Mouse (Mus musculus) MEL (cell line): ENCODE data around the gene Btg3. TPM values are rescaled to one million over a fixed set of nuclear protein-coding genes. Genes with fewer than 3 reads are reported as not detected.

Experiments used
- DNase-seq: peaks from one replicate; pipeline ENCODE4 v3.0.0; 2011; ENCODE audit warnings: low read depth, low spot score
- H3K27ac ChIP-seq: 2 replicates; pipeline ENCODE4 v1.5.1; 2012; ENCODE audit warnings: low read depth, mild to moderate bottlenecking, control low read depth, low read length, moderate library complexity; ENCODE audit not compliant: control insufficient read depth
- H3K27me3 ChIP-seq, 2 experiments: fragments of 150-350 bp in 1 of 2; sonication (generic) in 1 of 2; 2 replicates each; pipeline ENCODE4 v1.6.1; 2012; ENCODE audit warnings: low read length in 2 of 2, mild to moderate bottlenecking in 2 of 2, improper control_type of control experiment in 1 of 2, moderate library complexity in 1 of 2; ENCODE audit not compliant: insufficient read depth in 2 of 2, control insufficient read depth in 1 of 2
- H3K36me3 ChIP-seq, 2 experiments: 2 replicates each; pipeline ENCODE4 v1.6.1; 2012 to 2014; ENCODE audit warnings: low read length in 2 of 2, improper control_type of control experiment in 1 of 2, inconsistent platforms in 1 of 2, mild to moderate bottlenecking in 1 of 2; ENCODE audit not compliant: insufficient read depth in 2 of 2, control insufficient read depth in 1 of 2
- H3K4me1 ChIP-seq, 2 experiments: fragments of 150-350 bp in 1 of 2; sonication (generic) in 1 of 2; 2 replicates each; pipeline ENCODE4 v1.6.1; 2012; ENCODE audit warnings: low read length in 2 of 2, improper control_type of control experiment in 1 of 2, mild to moderate bottlenecking in 1 of 2; ENCODE audit not compliant: insufficient read depth in 2 of 2, control insufficient read depth in 1 of 2
- H3K4me3 ChIP-seq, 2 experiments: fragments of 150-350 bp in 1 of 2; sonication (generic) in 1 of 2; 2 replicates each; pipeline ENCODE4 v1.5.1; 2012; ENCODE audit warnings: low read depth in 2 of 2, low read length in 2 of 2, mild to moderate bottlenecking in 2 of 2, moderate library complexity in 2 of 2, control low read depth in 1 of 2, improper control_type of control experiment in 1 of 2; ENCODE audit not compliant: control insufficient read depth in 1 of 2, insufficient read depth in 1 of 2
- H3K79me2 ChIP-seq: 2 replicates; pipeline ENCODE4 v1.6.1; 2012; ENCODE audit warnings: mild to moderate bottlenecking, low read length, moderate library complexity; ENCODE audit not compliant: control insufficient read depth, poor library complexity, insufficient read depth
- H3K9ac ChIP-seq: 2 replicates; pipeline ENCODE4 v1.6.1; 2012; ENCODE audit warnings: low read depth, mild to moderate bottlenecking, control low read depth, low read length, moderate library complexity; ENCODE audit not compliant: control insufficient read depth, poor library complexity, severe bottlenecking
- H3K9me3 ChIP-seq: fragments of 150-350 bp; sonication (generic); replicated peaks from 2 replicates; pipeline ENCODE4 v1.6.1; 2012; ENCODE audit warnings: mild to moderate bottlenecking, low read length, improper control_type of control experiment, moderate library complexity; ENCODE audit not compliant: insufficient read depth
- BHLHE40 ChIP-seq: IDR thresholded peaks from 2 replicates; pipeline ENCODE4 v1.6.1; 2012; ENCODE audit warnings: low read depth, mild to moderate bottlenecking, inconsistent platforms, low read length, improper control_type of control experiment, borderline replicate concordance
- CHD1 ChIP-seq: IDR thresholded peaks from 2 replicates; pipeline ENCODE4 v1.6.1; 2012; ENCODE audit warnings: low read depth, mild to moderate bottlenecking, inconsistent platforms, low read length, improper control_type of control experiment
- CHD2 ChIP-seq: IDR thresholded peaks from 2 replicates; pipeline ENCODE4 v1.6.1; 2011; ENCODE audit warnings: low read length, improper control_type of control experiment
- E2F4 ChIP-seq: IDR thresholded peaks from 2 replicates; pipeline ENCODE4 v1.6.1; 2011; ENCODE audit warnings: low read depth, low read length, improper control_type of control experiment, borderline replicate concordance
- ELF1 ChIP-seq: IDR thresholded peaks from 2 replicates; pipeline ENCODE4 v1.6.1; 2014; ENCODE audit warnings: low read depth, mild to moderate bottlenecking, inconsistent platforms, low read length, improper control_type of control experiment, moderate library complexity
- EP300 ChIP-seq, 2 experiments: IDR thresholded peaks; 2 replicates each; pipeline ENCODE4 v1.6.1; 2011; ENCODE audit warnings: improper control_type of control experiment in 2 of 2, low read length in 2 of 2, low read depth in 1 of 2, mild to moderate bottlenecking in 1 of 2
- ETS1 ChIP-seq: IDR thresholded peaks from 2 replicates; pipeline ENCODE4 v1.6.1; 2012; ENCODE audit warnings: low read depth, mild to moderate bottlenecking, inconsistent platforms, low read length, improper control_type of control experiment, moderate library complexity
- GABPA ChIP-seq: IDR thresholded peaks from 2 replicates; pipeline ENCODE4 v1.6.1; 2012; ENCODE audit warnings: low read depth, mild to moderate bottlenecking, inconsistent platforms, low read length, improper control_type of control experiment, moderate library complexity
- GATA1 ChIP-seq: IDR thresholded peaks from 2 replicates; pipeline ENCODE4 v1.6.1; 2011; ENCODE audit warnings: low read depth, low read length, improper control_type of control experiment
- JUND ChIP-seq: IDR thresholded peaks from 2 replicates; pipeline ENCODE4 v1.6.1; 2011; ENCODE audit warnings: low read depth, mild to moderate bottlenecking, improper control_type of control experiment, low read length
- MAFK ChIP-seq: IDR thresholded peaks from 2 replicates; pipeline ENCODE4 v1.6.1; 2011; ENCODE audit warnings: low read depth, mild to moderate bottlenecking, low read length, improper control_type of control experiment, borderline replicate concordance
- MAZ ChIP-seq: IDR thresholded peaks from 2 replicates; pipeline ENCODE4 v1.6.1; 2012; ENCODE audit warnings: low read depth, mild to moderate bottlenecking, inconsistent platforms, low read length, improper control_type of control experiment
- MXI1 ChIP-seq: IDR thresholded peaks from 2 replicates; pipeline ENCODE4 v1.6.1; 2011; ENCODE audit warnings: mild to moderate bottlenecking, low read depth, low read length, improper control_type of control experiment
- MYB ChIP-seq: IDR thresholded peaks from 2 replicates; pipeline ENCODE4 v1.6.1; 2011; ENCODE audit warnings: mild to moderate bottlenecking, low read depth, low read length, improper control_type of control experiment
- MYC ChIP-seq: IDR thresholded peaks from 2 replicates; pipeline ENCODE4 v1.6.1; 2011; ENCODE audit warnings: low read depth, mild to moderate bottlenecking, low read length, improper control_type of control experiment, moderate library complexity
- POLR2A ChIP-seq, 2 experiments: IDR thresholded peaks; 2 replicates each; pipeline ENCODE4 v1.6.1; 2011 to 2012; ENCODE audit warnings: low read length in 2 of 2, mild to moderate bottlenecking in 2 of 2, control low read depth in 1 of 2, improper control_type of control experiment in 1 of 2, low read depth in 1 of 2, moderate library complexity in 1 of 2; ENCODE audit not compliant: control insufficient read depth in 1 of 2, insufficient read depth in 1 of 2, poor library complexity in 1 of 2
- RAD21 ChIP-seq: IDR thresholded peaks from 2 replicates; pipeline ENCODE4 v1.6.1; 2011; ENCODE audit warnings: mild to moderate bottlenecking, low read depth, low read length, improper control_type of control experiment
- RCOR1 ChIP-seq: IDR thresholded peaks from 2 replicates; pipeline ENCODE4 v1.6.1; 2012; ENCODE audit warnings: low read depth, mild to moderate bottlenecking, inconsistent platforms, low read length, improper control_type of control experiment
- SIN3A ChIP-seq: IDR thresholded peaks from 2 replicates; pipeline ENCODE4 v1.6.1; 2012; ENCODE audit warnings: low read length, improper control_type of control experiment, inconsistent platforms
- TBP ChIP-seq: IDR thresholded peaks from 2 replicates; pipeline ENCODE4 v1.8.0; 2011; ENCODE audit warnings: low read depth, low read length, improper control_type of control experiment
- TCF12 ChIP-seq: IDR thresholded peaks from 2 replicates; pipeline ENCODE4 v1.6.1; 2014; ENCODE audit warnings: low read depth, mild to moderate bottlenecking, inconsistent platforms, low read length, improper control_type of control experiment, moderate library complexity
- USF1 ChIP-seq: IDR thresholded peaks from 2 replicates; pipeline ENCODE4 v1.6.1; 2014; ENCODE audit warnings: low read depth, mild to moderate bottlenecking, inconsistent platforms, low read length, improper control_type of control experiment, moderate library complexity
- USF2 ChIP-seq, 2 experiments: IDR thresholded peaks; 2 replicates each; pipeline ENCODE4 v1.6.1; 2011 to 2012; ENCODE audit warnings: improper control_type of control experiment in 2 of 2, low read length in 2 of 2, borderline replicate concordance in 1 of 2, inconsistent platforms in 1 of 2, low read depth in 1 of 2, mild to moderate bottlenecking in 1 of 2; ENCODE audit not compliant: insufficient read depth in 1 of 2
- ZC3H11A ChIP-seq: IDR thresholded peaks from 2 replicates; pipeline ENCODE4 v1.6.1; 2012; ENCODE audit warnings: low read depth, mild to moderate bottlenecking, inconsistent platforms, low read length, improper control_type of control experiment
- ZNF384 ChIP-seq: IDR thresholded peaks from 2 replicates; pipeline ENCODE4 v1.6.1; 2012; ENCODE audit warnings: low read depth, mild to moderate bottlenecking, inconsistent platforms, low read length, improper control_type of control experiment
- polyA plus RNA-seq, 2 experiments: library from polyadenylated mRNA; stranded (reverse) in 1 of 2; unstranded in 1 of 2; fragments of >175 nt in 1 of 2; fragments of >200 nt in 1 of 2; gene quantifications; 2 replicates each; pipeline versions ENCODE4 v1.2.1 to v1.2.4; 2012; ENCODE audit warnings: low replicate concordance in 2 of 2, low read depth in 1 of 2; ENCODE audit not compliant: insufficient read length in 2 of 2, insufficient read depth in 1 of 2, missing spikeins in 1 of 2
- total RNA-seq: library from RNA; depleted of rRNA; stranded (reverse); fragments of 300-350 nt; gene quantifications from 2 replicates; pipeline ENCODE4 v1.2.3, GENCODE M21; 2012

The Btg3 gene
- total and polyA plus RNA-seq, 3 experiments = 8.5 to 17.5 TPM; not detected in 1

DNA sequence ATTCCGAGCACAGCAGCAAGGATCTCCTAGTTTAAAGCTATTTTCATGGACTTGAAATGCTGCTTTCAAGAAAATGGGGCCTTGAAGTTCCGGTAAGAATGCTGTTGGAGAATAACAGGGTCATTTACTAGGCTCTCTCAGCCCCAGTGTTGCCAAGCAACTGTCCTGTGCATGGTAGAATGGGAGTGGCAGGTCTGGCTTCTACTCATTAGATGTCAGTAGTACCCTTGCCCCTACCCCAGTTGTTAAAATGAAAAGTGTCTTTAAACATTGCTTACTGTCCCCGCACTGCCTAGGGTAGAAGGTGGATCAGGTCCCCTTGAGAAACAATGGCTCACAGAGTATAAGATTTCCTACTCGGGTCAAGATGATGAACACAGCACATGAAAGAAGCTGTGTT is 35.6 kb downstream of the Btg3 start:
- no peaks in the 10 kb centered on the region for H3K27me3 ChIP-seq
- DNase-seq = no peak
- H3K27ac ChIP-seq = no peak overlapping the region
- H3K9ac ChIP-seq = no peak overlapping the region
- TF ChIP-seq ELF1 (no peak), RAD21 (no peak), CHD2 (no peak), ETS1 (no peak), BHLHE40 (no peak), TCF12 (no peak), MAZ (no peak), MYB (no peak), ZC3H11A (no peak), USF2 (IDR thresholded peaks at IDR 0.05; ENCODE audit: borderline replicate concordance in 1 of 2, insufficient read depth in 1 of 2, low read depth in 1 of 2, low read length in 2 of 2) (no peak), CHD1 (no peak), GABPA (no peak), MYC (no peak), MXI1 (no peak), GATA1 (no peak), E2F4 (no peak)
- TF ChIP-seq, all 39 proteins: peak for 0
- H3K79me2 ChIP-seq = no peaks in the 10 kb centered on the region
- no peaks in the 10 kb centered on the region for H3K9me3 ChIP-seq
- no peak overlapping the region for H3K4me3 ChIP-seq
- H3K4me1 ChIP-seq = no peaks in the 10 kb centered on the region
- no peaks in the 10 kb centered on the region; a peak in 1 of 4 replicates for H3K36me3 ChIP-seq

DNA sequence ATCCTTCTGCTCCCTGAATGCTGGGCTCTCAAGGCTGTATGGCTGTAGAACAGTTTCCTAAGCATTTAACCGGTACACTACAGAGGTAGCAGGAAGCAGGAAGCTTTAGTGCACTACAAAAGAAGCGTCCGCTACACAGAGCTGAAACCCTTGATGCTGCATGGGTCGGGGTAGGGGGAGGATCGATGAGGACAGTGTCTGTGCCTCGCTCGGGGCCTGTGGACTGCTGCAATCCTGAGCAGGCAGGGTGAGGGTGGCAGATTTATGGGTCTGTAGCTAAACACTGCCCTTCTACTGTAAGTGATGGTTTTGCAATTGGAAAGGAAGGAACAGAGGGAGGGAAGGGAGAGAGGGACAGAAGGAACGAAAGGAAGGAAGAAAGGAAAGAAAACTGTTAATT is 39.8 kb downstream of the Btg3 start:
- H3K27ac ChIP-seq = no peak overlapping the region
- no peaks in the 10 kb centered on the region for H3K27me3 ChIP-seq
- no peaks in the 10 kb centered on the region for H3K4me1 ChIP-seq
- no peak for DNase-seq
- no peaks in the 10 kb centered on the region for H3K79me2 ChIP-seq
- H3K4me3 ChIP-seq = no peak overlapping the region
- no peaks in the 10 kb centered on the region for H3K9me3 ChIP-seq
- TF ChIP-seq ZNF384 = no peak
- TF ChIP-seq EP300 (IDR thresholded peaks at IDR 0.05; ENCODE audit: low read depth in 1 of 2, low read length in 2 of 2) = no peak
- no peak for TF ChIP-seq CHD1
- TF ChIP-seq TCF12 = no peak
- no peak for TF ChIP-seq MAFK
- no peak for TF ChIP-seq RCOR1
- no peak for TF ChIP-seq MXI1
- no peak for TF ChIP-seq ETS1
- TF ChIP-seq RAD21 = no peak
- TF ChIP-seq GABPA = no peak
- TF ChIP-seq USF1 = no peak
- TF ChIP-seq JUND = no peak
- no peak for TF ChIP-seq USF2 (IDR thresholded peaks at IDR 0.05; ENCODE audit: borderline replicate concordance in 1 of 2, insufficient read depth in 1 of 2, low read depth in 1 of 2, low read length in 2 of 2)
- TF ChIP-seq POLR2A (IDR thresholded peaks at IDR 0.05; ENCODE audit: control insufficient read depth in 1 of 2, insufficient read depth in 1 of 2, low read depth in 1 of 2, low read length in 2 of 2, poor library complexity in 1 of 2) = no peak
- no peak for TF ChIP-seq TBP
- no peak for TF ChIP-seq MYB
- no peak for TF ChIP-seq SIN3A
- TF ChIP-seq, all 39 proteins: peak for 0
- H3K9ac ChIP-seq = no peak overlapping the region
- H3K36me3 ChIP-seq = no peaks in the 10 kb centered on the region
